Mouse (Mus musculus): Measurements from ENCODE around the gene Soga1. TPM values are rescaled to one million over a fixed set of nuclear protein-coding genes. Genes with fewer than 3 reads are reported as not detected.

Soga1 gene
- polyA plus RNA-seq, 1 experiment from 2014 or later = 1.8 TPM

DNA sequence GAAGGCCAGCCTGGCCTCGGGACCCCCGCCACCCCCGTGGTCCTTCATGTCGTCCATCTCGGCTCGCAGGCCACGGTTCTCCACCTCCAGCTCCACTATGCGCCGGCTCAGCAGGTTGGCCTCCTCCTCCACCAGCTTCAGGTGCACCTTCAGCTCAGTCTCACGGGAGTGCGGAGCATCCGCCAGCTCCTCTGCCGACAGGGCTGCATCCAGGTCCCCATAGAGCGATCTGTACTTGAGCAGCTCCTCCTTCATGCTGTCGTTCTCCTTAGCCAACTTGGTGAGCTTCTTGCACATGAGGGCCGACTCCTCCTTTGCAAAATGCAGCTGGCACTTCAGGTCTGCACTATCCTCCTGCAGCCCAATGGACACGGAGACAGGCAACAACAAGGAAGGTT is 38.4 kb downstream of the Soga1 start:
- Histone ChIP-seq H3K9ac (ENCODE audit: low read depth, low read length) (no peak overlapping the region), H3K4me2 (ENCODE audit: low read length) (no peak overlapping the region), H3K27ac (no peak overlapping the region), H3K36me3 (ENCODE audit: insufficient read depth, low read length) (peaks cover 39% of the 10 kb centered on the region), H3K27me3 (ENCODE audit: insufficient read depth, low read length) (no peaks in the 10 kb centered on the region), H3K4me3 (replicated peaks; ENCODE audit: low read depth, low read length) (no peak overlapping the region), H3K9me3 (replicated peaks; ENCODE audit: low read length) (no peaks in the 10 kb centered on the region), H3K4me1 (replicated peaks; ENCODE audit: insufficient read depth, low read length) (no peaks in the 10 kb centered on the region)
- ATAC-seq (replicated peaks; ENCODE audit: low FRiP score, low read depth) (0 out of 2 replicates have a peak, but pooled peaks have one; percentile 3), DNase-seq (ENCODE audit: low spot score) (no peak)
- WGBS = 84% methylated on average over 17 of the region's 17 CpGs
- TF ChIP-seq CTCF (IDR thresholded peaks at IDR 0.05; ENCODE audit: low read depth) = no peak

DNA sequence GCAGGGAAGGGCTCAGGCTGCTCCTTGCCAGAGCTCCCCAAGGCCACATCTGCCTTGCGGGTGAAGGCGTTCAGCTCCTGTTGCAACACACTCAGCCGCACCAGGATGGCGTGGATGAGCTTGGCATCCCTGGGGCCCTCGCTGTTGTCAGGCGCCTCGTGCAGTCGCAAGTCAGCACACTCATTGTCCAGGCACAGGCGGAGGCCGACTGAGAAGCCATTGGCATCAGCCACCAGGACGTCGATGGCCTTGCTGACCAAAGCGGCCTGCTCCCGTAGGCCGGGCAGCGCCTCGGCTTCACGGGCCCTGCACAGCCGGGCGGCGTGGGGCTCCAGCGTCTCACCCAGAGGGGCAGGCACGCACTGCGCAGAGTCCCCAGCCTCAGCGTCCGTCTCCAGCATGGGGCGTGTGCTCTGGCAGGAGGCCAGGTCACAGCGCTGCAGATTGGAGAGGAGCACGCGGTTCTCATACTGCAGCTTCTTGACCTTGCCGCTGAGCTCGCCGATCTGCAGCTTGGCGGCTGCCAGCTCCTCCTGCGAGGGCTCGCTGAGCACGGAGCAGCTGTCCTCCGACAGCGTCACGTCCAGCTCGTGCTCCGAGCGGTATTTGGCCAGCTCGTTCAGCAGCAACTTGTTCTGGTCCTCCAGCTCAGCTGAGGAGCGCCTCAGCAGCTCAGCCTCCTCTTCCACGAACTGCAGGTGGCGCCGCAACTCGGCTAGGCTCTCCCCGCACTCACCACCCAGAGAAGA is 39.0 kb downstream of the Soga1 start:
- DNase-seq (ENCODE audit: low spot score) (no peak), ATAC-seq (replicated peaks; ENCODE audit: low FRiP score, low read depth) (0 out of 2 replicates have a peak, but pooled peaks have one; percentile 36)
- Histone ChIP-seq H3K36me3 (ENCODE audit: insufficient read depth, low read length) (peaks cover 39% of the 10 kb centered on the region), H3K27ac (no peak overlapping the region), H3K4me3 (replicated peaks; ENCODE audit: low read depth, low read length) (no peak overlapping the region), H3K4me2 (ENCODE audit: low read length) (no peak overlapping the region), H3K9me3 (replicated peaks; ENCODE audit: low read length) (no peaks in the 10 kb centered on the region), H3K4me1 (replicated peaks; ENCODE audit: insufficient read depth, low read length) (no peaks in the 10 kb centered on the region), H3K9ac (ENCODE audit: low read depth, low read length) (no peak overlapping the region), H3K27me3 (ENCODE audit: insufficient read depth, low read length) (no peaks in the 10 kb centered on the region)
- 87% methylated on average over 50 of the region's 50 CpGs for WGBS
- peak; percentile 21; the same call in 1 of the 2 replicates for TF ChIP-seq CTCF (IDR thresholded peaks at IDR 0.05; ENCODE audit: low read depth)

DNA sequence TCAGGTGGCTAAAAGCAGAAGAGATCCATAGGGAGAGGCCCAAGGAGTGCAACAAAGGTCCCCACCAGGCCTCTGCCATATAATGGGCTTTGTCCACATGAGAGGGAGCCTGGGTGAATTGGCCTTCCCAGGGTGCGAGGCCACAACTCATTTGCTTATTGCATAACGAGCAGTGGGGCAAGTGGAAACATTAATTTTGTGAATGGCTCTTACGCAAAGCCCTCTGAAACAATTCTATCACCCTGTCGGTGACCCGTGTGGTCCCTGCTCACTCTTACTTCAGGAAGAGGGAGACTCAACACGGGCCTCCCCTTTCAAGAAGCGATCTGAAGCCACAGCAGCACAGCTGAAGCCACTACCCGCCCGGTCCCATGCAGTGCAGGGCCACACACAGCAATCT is 41.8 kb downstream of the Soga1 start:
- peaks cover 45% of the 10 kb centered on the region for H3K36me3 ChIP-seq (ENCODE audit: insufficient read depth, low read length)
- DNase-seq (ENCODE audit: low spot score) (no peak), ATAC-seq (replicated peaks; ENCODE audit: low FRiP score, low read depth) (no peak)
- H3K4me3 ChIP-seq (replicated peaks; ENCODE audit: low read depth, low read length) = no peak overlapping the region
- no peaks in the 10 kb centered on the region for H3K4me1 ChIP-seq (replicated peaks; ENCODE audit: insufficient read depth, low read length)
- H3K27me3 ChIP-seq (ENCODE audit: insufficient read depth, low read length) = no peaks in the 10 kb centered on the region
- no peak for TF ChIP-seq CTCF (IDR thresholded peaks at IDR 0.05; ENCODE audit: low read depth)
- WGBS = 81% methylated on average over 9 of the region's 9 CpGs
- H3K27ac ChIP-seq = no peak overlapping the region
- no peak overlapping the region for H3K4me2 ChIP-seq (ENCODE audit: low read length)
- H3K9me3 ChIP-seq (replicated peaks; ENCODE audit: low read length) = no peaks in the 10 kb centered on the region
- H3K9ac ChIP-seq (ENCODE audit: low read depth, low read length) = no peak overlapping the region

DNA sequence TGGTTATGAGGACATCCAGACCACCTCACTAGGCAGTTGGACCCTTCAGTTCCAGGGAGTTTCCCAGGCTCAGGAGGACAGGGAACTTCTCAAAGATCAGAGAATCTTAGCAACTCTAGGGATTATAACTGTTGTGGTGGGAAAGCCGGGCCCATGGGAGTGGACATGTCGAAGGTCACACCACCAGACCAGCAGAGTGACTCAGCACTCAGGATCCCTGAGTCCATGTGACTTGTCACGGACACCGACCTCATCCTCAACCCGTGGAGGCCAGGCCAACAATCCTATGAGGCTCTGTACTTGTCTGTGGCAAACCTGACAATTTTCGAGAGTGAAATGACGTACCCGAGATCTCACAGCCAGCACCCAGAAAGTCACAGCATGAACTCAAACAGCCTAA is 42.7 kb downstream of the Soga1 start:
- no peaks in the 10 kb centered on the region for H3K9me3 ChIP-seq (replicated peaks; ENCODE audit: low read length)
- H3K27ac ChIP-seq = no peak overlapping the region
- H3K36me3 ChIP-seq (ENCODE audit: insufficient read depth, low read length) = peaks cover 45% of the 10 kb centered on the region
- WGBS = 89% methylated on average over 8 of the region's 8 CpGs
- ATAC-seq (replicated peaks; ENCODE audit: low FRiP score, low read depth) (no peak), DNase-seq (ENCODE audit: low spot score) (no peak)
- no peak overlapping the region for H3K4me3 ChIP-seq (replicated peaks; ENCODE audit: low read depth, low read length)
- H3K4me2 ChIP-seq (ENCODE audit: low read length) = no peak overlapping the region
- TF ChIP-seq CTCF (IDR thresholded peaks at IDR 0.05; ENCODE audit: low read depth) = no peak
- no peaks in the 10 kb centered on the region for H3K27me3 ChIP-seq (ENCODE audit: insufficient read depth, low read length)
- no peaks in the 10 kb centered on the region for H3K4me1 ChIP-seq (replicated peaks; ENCODE audit: insufficient read depth, low read length)
- H3K9ac ChIP-seq (ENCODE audit: low read depth, low read length) = no peak overlapping the region

DNA sequence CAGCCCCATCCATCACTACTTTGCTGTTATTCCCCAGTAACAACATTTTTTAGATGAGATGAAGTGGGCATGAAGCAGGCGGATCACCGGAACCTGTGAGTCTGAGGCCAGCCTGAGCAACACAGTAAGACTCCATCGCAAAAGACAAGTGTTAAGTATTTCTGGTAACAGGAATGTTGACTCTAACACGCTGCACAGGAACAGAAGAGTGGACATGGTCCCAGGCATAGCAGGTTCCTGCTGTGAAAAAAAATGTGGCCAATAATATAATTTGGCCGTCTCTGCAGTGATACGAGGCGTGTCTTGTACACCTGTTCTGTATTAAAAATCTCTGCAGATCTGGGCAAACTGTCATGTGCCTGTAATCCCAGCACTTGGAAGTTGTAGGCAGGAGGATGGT is 43.7 kb downstream of the Soga1 start:
- no peak for TF ChIP-seq CTCF (IDR thresholded peaks at IDR 0.05; ENCODE audit: low read depth)

DNA sequence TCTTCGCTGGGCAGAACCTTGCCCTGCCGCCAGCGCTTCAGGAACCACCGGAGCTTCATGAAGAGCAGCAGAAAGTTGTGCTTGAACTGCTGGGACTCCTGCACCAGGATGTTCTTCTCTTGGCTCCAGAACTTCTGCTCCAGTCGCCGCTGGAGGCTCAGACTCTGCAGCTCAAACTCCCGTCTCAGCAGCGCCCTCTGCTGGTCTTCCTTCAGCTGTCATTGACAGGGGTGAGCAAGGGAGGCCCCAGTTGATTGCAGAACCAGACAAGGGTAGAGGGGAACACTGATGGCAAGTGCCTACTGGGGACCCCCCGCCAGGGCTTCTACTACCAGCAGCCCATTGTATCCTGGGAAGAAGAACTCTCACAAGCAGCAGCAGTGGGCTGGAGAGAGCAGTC is 48.2 kb downstream of the Soga1 start:
- H3K36me3 ChIP-seq (ENCODE audit: insufficient read depth, low read length) = peaks cover 63% of the 10 kb centered on the region
- peak; percentile 89 for TF ChIP-seq CTCF (IDR thresholded peaks at IDR 0.05; ENCODE audit: low read depth)
- H3K9ac ChIP-seq (ENCODE audit: low read depth, low read length) = no peak overlapping the region
- H3K9me3 ChIP-seq (replicated peaks; ENCODE audit: low read length) = no peaks in the 10 kb centered on the region
- H3K4me3 ChIP-seq (replicated peaks; ENCODE audit: low read depth, low read length) = no peak overlapping the region
- H3K27ac ChIP-seq = no peak overlapping the region
- DNase-seq (ENCODE audit: low spot score) (peak; percentile 88), ATAC-seq (replicated peaks; ENCODE audit: low FRiP score, low read depth) (no peak; the same call in 1 of the 2 replicates)
- H3K4me1 ChIP-seq (replicated peaks; ENCODE audit: insufficient read depth, low read length) = no peaks in the 10 kb centered on the region
- WGBS = 48% methylated on average over 9 of the region's 9 CpGs
- H3K4me2 ChIP-seq (ENCODE audit: low read length) = no peak overlapping the region
- no peaks in the 10 kb centered on the region for H3K27me3 ChIP-seq (ENCODE audit: insufficient read depth, low read length)

More for the DNA sequence above, 43.7 kb downstream of the Soga1 start:
- Histone ChIP-seq H3K36me3 (ENCODE audit: insufficient read depth, low read length) (peaks cover 37% of the 10 kb centered on the region), H3K9ac (ENCODE audit: low read depth, low read length) (no peak overlapping the region), H3K27ac (no peak overlapping the region), H3K4me1 (replicated peaks; ENCODE audit: insufficient read depth, low read length) (no peaks in the 10 kb centered on the region), H3K27me3 (ENCODE audit: insufficient read depth, low read length) (no peaks in the 10 kb centered on the region), H3K4me3 (replicated peaks; ENCODE audit: low read depth, low read length) (no peak overlapping the region), H3K9me3 (replicated peaks; ENCODE audit: low read length) (no peaks in the 10 kb centered on the region), H3K4me2 (ENCODE audit: low read length) (no peak overlapping the region)
- WGBS = 94% methylated on average over 7 of the region's 7 CpGs
- ATAC-seq (replicated peaks; ENCODE audit: low FRiP score, low read depth) (no peak), DNase-seq (ENCODE audit: low spot score) (no peak)
